Mouse (Mus musculus): Measurements from ENCODE around the gene Ap3b1.

GRCm38 (mm10) chr13:94322475-94322874, 36.3 kb upstream of the Ap3b1 start:
- TF ChIP-seq POLR2A (IDR thresholded peaks at IDR 0.05; ENCODE audit: extremely low read depth, insufficient read depth, low read length) (no peak), CTCF (IDR thresholded peaks at IDR 0.05; ENCODE audit: extremely low read depth, insufficient read depth, low read length) (no peak)
